Comparison of ENCODE assay signal across 14 mouse cellular contexts in the genomic region with DNA sequence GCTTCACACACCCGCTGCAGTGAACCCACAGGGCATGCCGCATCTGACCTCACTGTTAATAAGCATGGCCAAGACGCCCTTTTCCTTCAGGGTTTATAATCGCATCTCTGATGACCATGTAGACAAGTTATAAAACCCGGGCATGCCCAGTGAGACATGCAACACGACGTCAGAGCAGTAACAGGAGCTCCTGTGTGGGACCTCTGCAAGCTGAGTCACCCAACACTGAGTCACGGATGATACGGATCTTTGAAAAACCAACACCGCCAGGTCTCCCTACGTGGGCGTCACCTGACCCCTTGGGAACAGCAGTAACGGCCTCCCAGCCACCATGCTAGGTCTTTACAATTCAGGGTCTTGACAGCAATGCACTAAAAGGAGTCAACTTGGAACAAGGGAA.
DNase-seq lines count a peak whose midpoint lies in the region; ATAC-seq lines count a peak whose summit lies in the region.
"Had no signal": no experiment of that assay in that cellular context is flagged by ENCODE, and none has a peak within 500 bp of the region (broad histone marks: within the 10 kb centered on the region; RNA-seq: fewer than 3 reads in every experiment).

No protein-coding gene starts in this region.

- H3K9me3 ChIP-seq in embryonic facial prominence, embryonic 13.5 days: no peaks in the 10 kb centered on the region
- H3K9me3 ChIP-seq in embryonic facial prominence, embryonic 10.5 days: no peaks in the 10 kb centered on the region
- no peaks in the 10 kb centered on the region for H3K9me3 ChIP-seq in midbrain, embryonic 16.5 days (replicated peaks; ENCODE audit: control insufficient read depth, low read length, poor library complexity, severe bottlenecking)
- no peaks in the 10 kb centered on the region for H3K9me3 ChIP-seq in midbrain, embryonic 14.5 days (ENCODE audit: control insufficient read depth, low read length)
- no peaks in the 10 kb centered on the region for H3K9me3 ChIP-seq in embryonic facial prominence, embryonic 14.5 days (ENCODE audit: control insufficient read depth, low read length)
- no peaks in the 10 kb centered on the region for H3K9me3 ChIP-seq in forebrain, embryonic 11.5 days (ENCODE audit: control insufficient read depth, low read length)
- H3K9me3 ChIP-seq: embryonic facial prominence, embryonic 12.5 days; neural tube, embryonic 12.5 days had no signal

- H3K4me2 ChIP-seq in embryonic facial prominence, embryonic 13.5 days: no peak overlapping the region
- no peak overlapping the region for H3K4me2 ChIP-seq in midbrain, embryonic 16.5 days (ENCODE audit: low read length)
- H3K4me2 ChIP-seq in midbrain, embryonic 14.5 days (ENCODE audit: low read length): no peak overlapping the region
- no peak overlapping the region for H3K4me2 ChIP-seq in embryonic facial prominence, embryonic 14.5 days (ENCODE audit: low read depth, low read length)
- H3K4me2 ChIP-seq in forebrain, embryonic 11.5 days (ENCODE audit: low read depth, low read length, severe bottlenecking): no peak overlapping the region
- H3K4me2 ChIP-seq: embryonic facial prominence, embryonic 12.5 days; neural tube, embryonic 12.5 days had no signal

- 75% methylated on average over 13 of the region's 13 CpGs for WGBS in embryonic facial prominence, embryonic 13.5 days
- 88% methylated on average over 13 of the region's 13 CpGs for WGBS in embryonic facial prominence, embryonic 10.5 days
- WGBS in midbrain, embryonic 16.5 days: 87% methylated on average over 13 of the region's 13 CpGs
- 91% methylated on average over 13 of the region's 13 CpGs for WGBS in midbrain, embryonic 14.5 days
- 85% methylated on average over 13 of the region's 13 CpGs for WGBS in embryonic facial prominence, embryonic 14.5 days
- 89% methylated on average over 13 of the region's 13 CpGs for WGBS in forebrain, embryonic 11.5 days

- H3K9ac ChIP-seq in embryonic facial prominence, embryonic 13.5 days: no peak overlapping the region
- no peak overlapping the region for H3K9ac ChIP-seq in midbrain, embryonic 16.5 days (ENCODE audit: low read depth, low read length)
- H3K9ac ChIP-seq in midbrain, embryonic 14.5 days (replicated peaks; ENCODE audit: low read length): no peak overlapping the region
- H3K9ac ChIP-seq in embryonic facial prominence, embryonic 14.5 days (ENCODE audit: low read depth, low read length): no peak overlapping the region
- H3K9ac ChIP-seq in forebrain, embryonic 11.5 days (ENCODE audit: low read length): no peak overlapping the region
- H3K9ac ChIP-seq: embryonic facial prominence, embryonic 12.5 days; forebrain, postnatal 0 days; liver, postnatal 0 days; neural tube, embryonic 12.5 days had no signal

- ATAC-seq in embryonic facial prominence, embryonic 13.5 days (ENCODE audit: insufficient number of reproducible peaks, insufficient read depth, low FRiP score, low TSS enrichment, low read depth): no peak
- no peak for ATAC-seq in midbrain, embryonic 16.5 days
- no peak for ATAC-seq in midbrain, embryonic 14.5 days (ENCODE audit: low FRiP score, low TSS enrichment)
- ATAC-seq in embryonic facial prominence, embryonic 14.5 days (ENCODE audit: low read depth): no peak
- ATAC-seq in forebrain, embryonic 11.5 days (replicated peaks; ENCODE audit: low FRiP score): no peak
- ATAC-seq: forebrain, postnatal 0 days; liver, postnatal 0 days had no signal

- H3K4me3 ChIP-seq in embryonic facial prominence, embryonic 13.5 days: no peak overlapping the region
- H3K4me3 ChIP-seq in embryonic facial prominence, embryonic 10.5 days: no peak overlapping the region
- H3K4me3 ChIP-seq in midbrain, embryonic 16.5 days (ENCODE audit: low read depth, low read length): no peak overlapping the region
- H3K4me3 ChIP-seq in midbrain, embryonic 14.5 days (replicated peaks; ENCODE audit: low read depth, low read length): no peak overlapping the region
- no peak overlapping the region for H3K4me3 ChIP-seq in embryonic facial prominence, embryonic 14.5 days (ENCODE audit: low read depth, low read length)
- no peak overlapping the region for H3K4me3 ChIP-seq in forebrain, embryonic 11.5 days (ENCODE audit: low read depth, low read length)
- H3K4me3 ChIP-seq: embryonic facial prominence, embryonic 12.5 days; neural tube, embryonic 12.5 days had no signal

- H3K27ac ChIP-seq in embryonic facial prominence, embryonic 13.5 days: peak overlapping the region; percentile 69
- H3K27ac ChIP-seq in embryonic facial prominence, embryonic 10.5 days (replicated peaks): no peak overlapping the region
- peak overlapping the region; percentile 41; the same call in 1 of the 2 replicates for H3K27ac ChIP-seq in midbrain, embryonic 16.5 days (ENCODE audit: low read length)
- H3K27ac ChIP-seq in midbrain, embryonic 14.5 days (replicated peaks; ENCODE audit: low read depth, low read length): no peak overlapping the region
- H3K27ac ChIP-seq in embryonic facial prominence, embryonic 14.5 days (replicated peaks; ENCODE audit: low read depth, low read length): peak overlapping the region; percentile 44
- no peak overlapping the region for H3K27ac ChIP-seq in forebrain, embryonic 11.5 days (ENCODE audit: low read depth, low read length)
- H3K27ac ChIP-seq: embryonic facial prominence, embryonic 12.5 days; neural tube, embryonic 12.5 days had no signal

- H3K36me3 ChIP-seq in embryonic facial prominence, embryonic 13.5 days: no peaks in the 10 kb centered on the region
- H3K36me3 ChIP-seq in embryonic facial prominence, embryonic 10.5 days (replicated peaks): peaks cover 12% of the 10 kb centered on the region
- H3K36me3 ChIP-seq in midbrain, embryonic 16.5 days (ENCODE audit: control insufficient read depth, insufficient read depth, low read length): no peaks in the 10 kb centered on the region
- no peaks in the 10 kb centered on the region for H3K36me3 ChIP-seq in midbrain, embryonic 14.5 days (ENCODE audit: control insufficient read depth, insufficient read depth, low read length)
- H3K36me3 ChIP-seq in embryonic facial prominence, embryonic 14.5 days (ENCODE audit: control insufficient read depth, insufficient read depth, low read length): no peaks in the 10 kb centered on the region
- H3K36me3 ChIP-seq in forebrain, embryonic 11.5 days (ENCODE audit: control insufficient read depth, insufficient read depth, low read length): no peaks in the 10 kb centered on the region
- H3K36me3 ChIP-seq: embryonic facial prominence, embryonic 12.5 days; neural tube, embryonic 12.5 days had no signal

- no peaks in the 10 kb centered on the region for H3K27me3 ChIP-seq in embryonic facial prominence, embryonic 13.5 days
- H3K27me3 ChIP-seq in embryonic facial prominence, embryonic 10.5 days (replicated peaks; ENCODE audit: low read depth, poor library complexity, severe bottlenecking): no peaks in the 10 kb centered on the region
- H3K27me3 ChIP-seq in midbrain, embryonic 16.5 days (ENCODE audit: control insufficient read depth, insufficient read depth, low read depth, low read length): no peaks in the 10 kb centered on the region
- H3K27me3 ChIP-seq in midbrain, embryonic 14.5 days (ENCODE audit: control insufficient read depth, insufficient read depth, low read length): no peaks in the 10 kb centered on the region
- H3K27me3 ChIP-seq in embryonic facial prominence, embryonic 14.5 days (replicated peaks; ENCODE audit: control insufficient read depth, insufficient read depth, low read length): no peaks in the 10 kb centered on the region
- no peaks in the 10 kb centered on the region for H3K27me3 ChIP-seq in forebrain, embryonic 11.5 days (ENCODE audit: control insufficient read depth, insufficient read depth, low read length)
- H3K27me3 ChIP-seq: embryonic facial prominence, embryonic 12.5 days; neural tube, embryonic 12.5 days had no signal

- DNase-seq in embryonic facial prominence, embryonic 10.5 days (ENCODE audit: low spot score): no peak
- no peak for DNase-seq in midbrain, embryonic 14.5 days
- DNase-seq in embryonic facial prominence, embryonic 14.5 days (ENCODE audit: low spot score): no peak
- DNase-seq in urinary bladder, postnatal 36 days (ENCODE audit: low spot score in 2 of 2): peak; percentile 68 to 72
- no peak for DNase-seq in thymus, adult 18-20 months
- no peak for DNase-seq in forebrain, embryonic 11.5 days (ENCODE audit: low spot score)
- DNase-seq: cerebellum, postnatal 14 days; forebrain, postnatal 0 days; kidney, adult 2 months; liver, postnatal 0 days had no signal

- H3K4me1 ChIP-seq in embryonic facial prominence, embryonic 13.5 days: peaks cover 9% of the 10 kb centered on the region
- peaks cover 3% of the 10 kb centered on the region; the same call in 1 of the 2 replicates for H3K4me1 ChIP-seq in embryonic facial prominence, embryonic 10.5 days
- H3K4me1 ChIP-seq in midbrain, embryonic 16.5 days (ENCODE audit: control insufficient read depth, insufficient read depth, low read length): peaks cover 7% of the 10 kb centered on the region
- H3K4me1 ChIP-seq in midbrain, embryonic 14.5 days (ENCODE audit: control insufficient read depth, insufficient read depth, low read length): peaks cover 4% of the 10 kb centered on the region
- no peaks in the 10 kb centered on the region for H3K4me1 ChIP-seq in embryonic facial prominence, embryonic 14.5 days (ENCODE audit: control insufficient read depth, insufficient read depth, low read length)
- no peaks in the 10 kb centered on the region; the same call in 1 of the 2 replicates for H3K4me1 ChIP-seq in forebrain, embryonic 11.5 days (replicated peaks; ENCODE audit: control insufficient read depth, insufficient read depth, low read length)
- H3K4me1 ChIP-seq: embryonic facial prominence, embryonic 12.5 days; neural tube, embryonic 12.5 days had no signal

Comparison
In these comparisons a context has a peak if more than half of its experiments do, and no peak if none do; other contexts are left out.
1. H3K27ac ChIP-seq: peak in embryonic facial prominence, embryonic 13.5 days (single experiment), midbrain, embryonic 16.5 days (single experiment) and embryonic facial prominence, embryonic 14.5 days (single experiment); none in embryonic facial prominence, embryonic 10.5 days (single experiment), midbrain, embryonic 14.5 days (single experiment) and forebrain, embryonic 11.5 days (single experiment).
2. DNase-seq: peak in urinary bladder, postnatal 36 days (2 of 2); none in embryonic facial prominence, embryonic 10.5 days (single experiment), midbrain, embryonic 14.5 days (single experiment), embryonic facial prominence, embryonic 14.5 days (single experiment), thymus, adult 18-20 months (0 of 2) and forebrain, embryonic 11.5 days (single experiment).